Mouse (Mus musculus) limb, embryonic 11.5 days (tissue): ENCODE results near the gene 4930595D18Rik. TPM values are rescaled to one million over a fixed set of nuclear protein-coding genes. Genes with fewer than 3 reads are reported as not detected.

Experiments
- ATAC-seq: fragments of 200-750 bp; cut with Nextera tagmentation; 2 replicates; pipeline ENCODE4 v1.8.0; 2017; ENCODE audit warnings: low read depth; ENCODE audit not compliant: insufficient number of reproducible peaks, low FRiP score, low TSS enrichment
- DNase-seq: peaks from one replicate; pipeline ENCODE4 v3.0.0-alpha.2; 2015; ENCODE audit warnings: low spot score
- H3K27ac ChIP-seq: fragments of 300-500 bp; sonication (generic); replicated peaks from 2 replicates; pipeline ENCODE4 v1.5.1; 2014; ENCODE audit warnings: low read depth, mild to moderate bottlenecking, low read length
- H3K27me3 ChIP-seq: fragments of 300-500 bp; sonication (generic); 2 replicates; pipeline ENCODE4 v1.6.1; 2014; ENCODE audit warnings: mild to moderate bottlenecking, low read length, mixed read lengths; ENCODE audit not compliant: control insufficient read depth, insufficient read depth
- H3K36me3 ChIP-seq: fragments of 300-500 bp; sonication (generic); 2 replicates; pipeline ENCODE4 v1.6.1; 2014; ENCODE audit warnings: mild to moderate bottlenecking, low read length, moderate library complexity, mixed read lengths; ENCODE audit not compliant: control insufficient read depth, insufficient read depth
- H3K4me1 ChIP-seq: fragments of 300-500 bp; sonication (generic); 2 replicates; pipeline ENCODE4 v1.6.1; 2014; ENCODE audit warnings: low read length, mixed read lengths; ENCODE audit not compliant: control insufficient read depth, insufficient read depth
- H3K4me2 ChIP-seq: fragments of 300-500 bp; sonication (generic); 2 replicates; pipeline ENCODE4 v1.6.1; 2014; ENCODE audit warnings: low read depth, mild to moderate bottlenecking, moderate library complexity; ENCODE audit not compliant: severe bottlenecking
- H3K4me3 ChIP-seq: fragments of 300-500 bp; sonication (generic); 2 replicates; pipeline ENCODE4 v1.5.1; 2014; ENCODE audit warnings: low read depth, low read length
- H3K9ac ChIP-seq: fragments of 300-500 bp; sonication (generic); 2 replicates; pipeline ENCODE4 v1.6.1; 2014; ENCODE audit warnings: mild to moderate bottlenecking, low read length
- H3K9me3 ChIP-seq: fragments of 300-500 bp; sonication (generic); 2 replicates; pipeline ENCODE4 v1.6.1; 2016; ENCODE audit warnings: low read length; ENCODE audit not compliant: control insufficient read depth
- WGBS: fragments of 180-500 bp; shearing (Covaris S2); extraction: QIAGEN DNeasy Blood & Tissue Kit; methylation state at CpG from one replicate; pipeline ENCODE4 v1.1.7; 2014; 5-methylcytosine and 5-hydroxymethylcytosine counted together
- polyA plus RNA-seq: library from polyadenylated mRNA; unstranded; fragments of >200 nt; fragmentation: Nextera tagmentation; extraction: Ambion mirVana; gene quantifications from 2 replicates; pipeline ENCODE4 v1.2.1, GENCODE M21; 2014

The 4930595D18Rik gene
- polyA plus RNA-seq, 1 experiment from 2014 or later = not detected

DNA sequence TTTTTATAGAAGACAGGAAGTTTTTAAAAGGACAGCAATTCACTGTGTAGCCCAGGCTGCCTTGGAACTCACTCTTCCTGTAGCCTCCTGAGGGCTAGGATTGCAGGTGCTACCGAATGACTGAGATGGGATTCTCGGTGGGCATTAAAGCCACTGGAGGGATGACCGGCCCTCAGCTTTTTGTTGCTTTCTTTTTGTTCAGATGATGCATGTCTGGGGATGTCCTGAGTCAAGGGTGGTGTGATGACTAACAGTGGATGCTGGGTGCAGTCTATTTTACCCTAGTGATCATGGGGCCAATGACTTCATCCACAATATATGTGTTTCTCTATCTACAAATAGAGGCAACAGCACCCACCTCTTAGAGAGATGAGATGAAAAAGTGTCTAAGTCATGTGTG, 2.7 kb upstream of the 4930595D18Rik start:
- ATAC-seq (no peak), DNase-seq (no peak)
- Histone ChIP-seq H3K27ac (no peak overlapping the region), H3K36me3 (no peaks in the 10 kb centered on the region), H3K4me1 (no peaks in the 10 kb centered on the region), H3K4me2 (no peak overlapping the region), H3K27me3 (no peaks in the 10 kb centered on the region), H3K4me3 (no peak overlapping the region), H3K9ac (no peak overlapping the region), H3K9me3 (no peaks in the 10 kb centered on the region)
- 85% methylated on average over 3 of the region's 3 CpGs for WGBS

DNA sequence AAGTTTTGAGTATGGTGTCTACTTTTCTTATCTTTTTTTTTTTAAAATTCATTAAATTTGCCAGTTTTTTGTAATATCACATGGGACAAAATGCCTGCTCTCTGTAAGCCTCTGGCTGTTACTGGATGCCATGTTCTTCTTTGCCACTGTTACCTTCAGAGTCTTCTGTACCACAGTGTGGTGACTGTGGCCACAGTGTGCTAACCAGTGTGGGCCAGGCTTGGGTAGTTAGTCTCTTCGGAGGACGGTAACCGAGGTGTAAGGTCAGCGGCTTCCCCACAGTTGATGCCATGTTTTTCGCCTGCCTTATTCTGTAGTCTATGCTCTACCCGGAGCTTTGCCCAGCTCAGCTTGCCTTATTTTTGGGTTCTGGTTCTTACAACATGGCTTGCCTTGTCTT, 1.9 kb downstream of the 4930595D18Rik start:
- no peak overlapping the region for H3K27ac ChIP-seq
- H3K9me3 ChIP-seq = no peaks in the 10 kb centered on the region
- WGBS = 95% methylated on average over 6 of the region's 6 CpGs
- H3K4me2 ChIP-seq = no peak overlapping the region
- DNase-seq (no peak), ATAC-seq (no peak)
- H3K4me3 ChIP-seq = no peak overlapping the region
- no peaks in the 10 kb centered on the region for H3K36me3 ChIP-seq
- H3K9ac ChIP-seq = no peak overlapping the region
- H3K27me3 ChIP-seq = no peaks in the 10 kb centered on the region
- no peaks in the 10 kb centered on the region for H3K4me1 ChIP-seq

DNA sequence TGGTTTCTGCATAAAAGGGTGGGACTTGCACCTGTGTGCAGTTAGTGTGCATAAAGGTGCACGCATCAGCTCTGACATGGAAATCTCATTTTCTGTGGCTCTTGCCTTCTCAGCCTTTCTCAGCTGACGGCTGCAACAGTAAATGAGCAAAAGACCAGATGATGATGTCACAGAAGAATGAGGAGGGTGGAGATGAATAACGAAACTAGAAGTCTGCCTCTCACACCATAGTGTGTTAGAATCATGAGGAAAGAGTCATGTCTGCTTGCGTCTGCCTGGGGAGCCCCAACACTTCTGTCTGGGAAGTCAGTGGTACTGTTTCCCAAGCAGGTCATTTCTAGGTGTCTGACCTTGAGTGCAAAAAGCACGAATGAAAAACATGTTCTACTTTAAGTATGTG, 2.4 kb downstream of the 4930595D18Rik start:
- Histone ChIP-seq H3K4me1 (no peaks in the 10 kb centered on the region), H3K9me3 (no peaks in the 10 kb centered on the region), H3K27me3 (no peaks in the 10 kb centered on the region), H3K9ac (no peak overlapping the region), H3K27ac (no peak overlapping the region), H3K36me3 (no peaks in the 10 kb centered on the region), H3K4me2 (no peak overlapping the region), H3K4me3 (no peak overlapping the region)
- DNase-seq (no peak), ATAC-seq (no peak)
- WGBS = 91% methylated on average over 5 of the region's 5 CpGs

DNA sequence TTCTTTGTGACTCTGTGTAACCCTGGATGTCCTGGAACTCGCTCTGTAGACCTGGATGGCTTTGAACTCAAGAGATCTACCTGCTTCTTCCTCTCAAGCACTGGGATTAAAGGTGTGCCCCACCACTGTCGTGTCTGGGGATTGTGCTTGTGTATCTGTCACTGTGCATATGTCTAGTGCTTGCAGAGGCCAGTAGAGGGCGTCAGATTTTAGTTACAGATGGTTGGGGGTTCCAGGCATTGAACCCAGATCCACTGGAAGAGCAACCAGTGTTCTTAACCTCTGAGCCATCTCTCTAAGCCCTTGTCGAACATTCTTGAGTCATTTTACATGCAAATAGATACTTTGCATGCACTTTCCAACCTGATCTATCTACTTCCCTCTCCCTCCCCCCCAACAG, 5.5 kb downstream of the 4930595D18Rik start:
- WGBS = 80% methylated on average over 4 of the region's 4 CpGs

DNA sequence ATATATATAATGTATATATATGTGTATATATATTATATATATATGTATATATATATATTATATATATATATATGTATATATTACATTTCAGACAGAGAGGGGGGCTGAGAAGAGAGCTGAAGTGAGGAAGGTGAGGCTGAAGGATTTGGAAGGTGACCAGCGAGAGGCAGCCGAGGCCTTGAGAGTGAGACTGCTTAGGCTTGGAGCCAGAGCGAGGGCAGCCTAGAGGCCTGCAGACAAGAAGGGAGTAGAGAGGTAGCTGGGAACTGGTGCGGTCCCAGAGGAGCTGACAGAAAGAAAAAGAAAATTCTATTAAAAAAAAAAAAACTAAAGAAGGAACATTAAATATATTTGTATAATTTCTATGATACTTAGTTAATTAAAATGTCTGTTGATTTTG, 15.4 kb downstream of the 4930595D18Rik start:
- DNase-seq (no peak), ATAC-seq (no peak)
- H3K9ac ChIP-seq = no peak overlapping the region
- no peaks in the 10 kb centered on the region for H3K9me3 ChIP-seq
- H3K4me2 ChIP-seq = no peak overlapping the region
- H3K36me3 ChIP-seq = no peaks in the 10 kb centered on the region
- peaks cover 17% of the 10 kb centered on the region for H3K4me1 ChIP-seq
- 90% methylated on average over 4 of the region's 4 CpGs for WGBS
- H3K27ac ChIP-seq = no peak overlapping the region
- H3K27me3 ChIP-seq = no peaks in the 10 kb centered on the region
- no peak overlapping the region for H3K4me3 ChIP-seq

More for the DNA sequence above, 5.5 kb downstream of the 4930595D18Rik start:
- DNase-seq (no peak), ATAC-seq (no peak)
- Histone ChIP-seq H3K4me1 (no peaks in the 10 kb centered on the region), H3K9ac (no peak overlapping the region), H3K4me2 (no peak overlapping the region), H3K27me3 (no peaks in the 10 kb centered on the region), H3K9me3 (no peaks in the 10 kb centered on the region), H3K4me3 (no peak overlapping the region), H3K36me3 (no peaks in the 10 kb centered on the region; the same call in 1 of the 2 replicates), H3K27ac (no peak overlapping the region)

DNA sequence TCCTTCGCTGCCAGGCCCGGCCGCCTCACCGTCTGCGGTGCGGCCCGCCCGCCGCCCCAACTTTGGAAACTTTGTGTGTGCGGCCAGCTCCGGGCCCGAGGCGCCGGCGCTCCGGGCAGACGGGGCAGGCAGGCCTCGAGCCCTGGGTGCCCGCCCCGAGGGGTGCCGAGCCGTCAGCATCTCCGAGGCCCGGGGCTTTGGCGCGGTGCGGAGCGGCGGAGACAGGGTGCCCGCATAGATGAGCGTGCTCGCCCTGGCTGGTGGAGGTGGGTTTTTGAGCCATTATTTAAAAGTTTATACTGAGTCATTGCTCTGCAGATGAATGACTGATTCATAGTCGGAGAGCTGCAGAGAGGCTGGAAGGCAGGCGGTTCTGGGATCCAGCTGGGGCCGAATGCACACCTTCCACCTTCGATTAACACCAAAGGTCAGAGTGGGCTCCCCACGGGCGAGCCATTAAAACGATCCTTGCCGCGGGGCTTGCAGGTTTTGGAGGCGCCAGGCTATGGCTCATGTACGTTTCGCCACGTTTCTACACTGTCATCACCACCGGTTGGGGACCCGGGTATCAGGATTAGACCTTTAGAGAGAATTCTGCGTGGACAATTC, 17.5 kb downstream of the 4930595D18Rik start:
- Histone ChIP-seq H3K4me3 (peak overlapping the region; percentile 90), H3K4me1 (peaks cover 22% of the 10 kb centered on the region), H3K36me3 (no peaks in the 10 kb centered on the region), H3K4me2 (peak overlapping the region; percentile 76), H3K27me3 (no peaks in the 10 kb centered on the region), H3K9ac (peak overlapping the region; percentile 86), H3K27ac (peak overlapping the region; percentile 80), H3K9me3 (no peaks in the 10 kb centered on the region)
- ATAC-seq = peak; percentile 17; the same call in 1 of the 2 replicates
- DNase-seq = peak; percentile 58
- under 1% methylated on average over 48 of the region's 48 CpGs for WGBS

DNA sequence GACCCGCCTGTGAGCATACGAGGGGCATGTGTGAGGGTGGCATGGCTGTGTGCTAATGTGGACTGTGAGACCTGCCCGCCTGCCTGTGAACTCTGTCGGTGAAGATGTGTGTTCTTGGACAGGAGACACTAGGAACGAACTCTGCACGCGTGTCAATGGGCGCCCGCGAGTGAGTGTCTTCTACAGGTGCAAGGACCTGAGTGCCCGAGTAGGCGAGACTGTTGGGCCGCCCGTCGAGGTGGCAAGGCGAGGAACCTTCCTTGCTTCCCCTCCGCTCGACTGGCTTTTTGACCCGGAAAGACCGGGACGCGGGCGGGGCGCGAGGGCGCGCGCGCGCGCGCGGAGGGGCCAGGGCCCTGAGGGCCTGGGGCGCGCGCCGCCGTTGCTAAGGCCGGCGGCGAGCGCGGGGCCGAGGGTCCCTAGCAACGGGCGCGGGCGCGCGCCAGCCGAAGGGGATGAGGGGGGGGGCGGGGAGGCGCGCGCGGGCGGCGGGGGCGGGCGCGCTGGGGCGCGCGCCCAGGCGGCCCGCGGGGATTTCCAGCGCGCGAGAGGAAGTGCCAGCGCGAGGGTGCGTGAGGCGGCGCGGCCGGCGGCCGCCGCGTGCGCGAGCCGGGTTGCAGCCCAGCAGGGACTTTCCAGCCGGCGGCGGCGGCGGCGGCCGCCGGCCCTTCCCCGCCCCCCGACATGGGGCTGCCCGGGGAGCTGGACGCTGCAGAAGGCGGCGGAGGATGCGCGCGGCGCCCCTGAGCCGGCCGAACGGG, 18.3 kb downstream of the 4930595D18Rik start, which contains the start of gene Traf3:
Traf3 (plus strand) TSS at position 540 of the 761 bp plus-strand sequence.
- WGBS = 13% methylated on average over 35 of the region's 105 CpGs
- Histone ChIP-seq H3K9me3 (no peaks in the 10 kb centered on the region), H3K27ac (peak within 1 kb of the TSS; percentile 80), H3K4me3 (peak within 1 kb of the TSS; percentile 90), H3K36me3 (no peaks in the 10 kb centered on the region), H3K9ac (peak within 1 kb of the TSS; percentile 86), H3K27me3 (no peaks in the 10 kb centered on the region), H3K4me2 (peak within 1 kb of the TSS; percentile 76), H3K4me1 (peaks cover 22% of the 10 kb centered on the region)
- DNase-seq = peak; percentile 79
- ATAC-seq = 0 out of 2 replicates have a peak, but pooled peaks have one; percentile 10

DNA sequence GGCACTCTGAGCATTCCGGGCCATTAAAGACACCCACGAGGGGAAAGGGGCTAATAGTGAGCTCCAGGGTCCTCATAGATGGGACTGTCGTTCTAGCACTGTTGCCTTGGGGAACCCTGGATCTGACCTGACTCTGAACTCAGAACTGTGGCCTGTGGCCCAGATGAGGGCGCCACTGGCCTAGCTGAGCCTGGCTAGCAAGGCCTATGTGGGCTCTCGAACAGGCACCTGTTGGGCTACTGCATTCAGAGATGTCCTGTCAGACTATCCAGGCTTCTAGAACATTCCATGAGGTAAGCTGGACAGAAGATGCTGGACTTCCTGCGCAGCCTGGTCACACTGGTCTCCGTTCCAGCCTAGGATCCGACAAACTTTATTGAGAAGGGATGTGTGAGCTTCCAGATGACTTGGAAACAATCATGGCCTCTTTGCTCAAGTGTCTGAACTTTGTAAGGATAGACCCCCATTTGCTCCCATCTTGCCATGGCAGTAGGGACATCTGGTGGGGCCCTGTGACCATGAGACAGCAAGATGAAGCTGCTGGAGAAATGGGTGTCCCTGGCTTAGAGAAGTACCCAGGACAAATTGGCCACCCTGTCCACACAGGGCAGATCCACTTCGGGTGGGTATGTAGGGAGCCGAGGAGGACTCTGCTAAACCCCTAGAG, 19.0 kb downstream of the 4930595D18Rik start:
- WGBS = 68% methylated on average over 10 of the region's 10 CpGs
- Histone ChIP-seq H3K4me1 (peaks cover 22% of the 10 kb centered on the region), H3K4me3 (peak overlapping the region; percentile 90), H3K27ac (peak overlapping the region; percentile 80; the same call in 1 of the 2 replicates), H3K9me3 (no peaks in the 10 kb centered on the region), H3K4me2 (peak overlapping the region; percentile 76; the same call in 1 of the 2 replicates), H3K9ac (no peak overlapping the region), H3K36me3 (no peaks in the 10 kb centered on the region), H3K27me3 (no peaks in the 10 kb centered on the region)
- ATAC-seq (no peak), DNase-seq (peak; percentile 59)
